Mouse (Mus musculus) hindbrain, embryonic 12.5 days (tissue): ENCODE measurements around the gene Ctnnb1. TPM values are rescaled to one million over a fixed set of nuclear protein-coding genes. Genes with fewer than 3 reads are reported as not detected.
A peak's percentile ranks its signal among the peaks of the same experiment; 100 is the strongest.

Experiments
- ATAC-seq: fragments of 200-750 bp; cut with Nextera tagmentation; 2 replicates; pipeline ENCODE4 v1.8.0; 2017; ENCODE audit warnings: moderate TSS enrichment; ENCODE audit not compliant: low FRiP score
- H3K27ac ChIP-seq: fragments of 300-500 bp; sonication (generic); 2 replicates; pipeline ENCODE4 v1.5.1; 2016; ENCODE audit warnings: mild to moderate bottlenecking
- H3K27me3 ChIP-seq: fragments of 300-500 bp; sonication (generic); 2 replicates; pipeline ENCODE4 v1.6.1; 2016; ENCODE audit warnings: mild to moderate bottlenecking
- H3K36me3 ChIP-seq: fragments of 300-500 bp; sonication (generic); 2 replicates; pipeline ENCODE4 v1.6.1; 2016; ENCODE audit warnings: mild to moderate bottlenecking
- H3K4me1 ChIP-seq: fragments of 300-500 bp; sonication (generic); 2 replicates; pipeline ENCODE4 v1.6.1; 2016
- H3K4me2 ChIP-seq: fragments of 300-500 bp; sonication (generic); replicated peaks from 2 replicates; pipeline ENCODE4 v1.6.1; 2016; ENCODE audit warnings: mild to moderate bottlenecking
- H3K4me3 ChIP-seq: fragments of 300-500 bp; sonication (generic); 2 replicates; pipeline ENCODE4 v1.5.1; 2016; ENCODE audit warnings: mild to moderate bottlenecking
- H3K9ac ChIP-seq: fragments of 300-500 bp; sonication (generic); 2 replicates; pipeline ENCODE4 v1.6.1; 2016; ENCODE audit warnings: mild to moderate bottlenecking, moderate library complexity
- H3K9me3 ChIP-seq: fragments of 300-500 bp; sonication (generic); replicated peaks from 2 replicates; pipeline ENCODE4 v1.6.1; 2016; ENCODE audit warnings: mild to moderate bottlenecking
- WGBS: fragments of 180-500 bp; shearing (Covaris S2); methylation state at CpG from one replicate; pipeline ENCODE4 v1.1.7; 2016; 5-methylcytosine and 5-hydroxymethylcytosine counted together
- microRNA-seq: library from miRNA; unstranded; fragments of <30 nt; microRNA quantifications from one replicate; pipeline ENCODE4, GENCODE M21; 2017
- polyA plus RNA-seq: library from polyadenylated mRNA; unstranded; fragments of >200 nt; fragmentation: Nextera tagmentation; extraction: Ambion mirVana; gene quantifications from 2 replicates; pipeline ENCODE4 v1.2.1, GENCODE M21; 2016

Ctnnb1 gene
- polyA plus RNA-seq, 1 experiment from 2014 or later: 677 TPM

GRCm38 (mm10) chr9:120991801-120992200 is 62.8 kb downstream of the Ctnnb1 start:
- H3K36me3 ChIP-seq: no peaks in the 10 kb centered on the region
- no peak overlapping the region for H3K4me3 ChIP-seq
- no peaks in the 10 kb centered on the region for H3K27me3 ChIP-seq
- no peak overlapping the region for H3K27ac ChIP-seq
- no peak overlapping the region for H3K4me2 ChIP-seq
- H3K9me3 ChIP-seq: no peaks in the 10 kb centered on the region
- peaks cover 47% of the 10 kb centered on the region for H3K4me1 ChIP-seq
- 77% methylated on average over 2 of the region's 2 CpGs for WGBS
- H3K9ac ChIP-seq: no peak overlapping the region
- ATAC-seq: no peak

GRCm38 (mm10) chr9:120993004-120993403 is 64.0 kb downstream of the Ctnnb1 start:
- no peak overlapping the region for H3K4me2 ChIP-seq
- H3K9me3 ChIP-seq: no peaks in the 10 kb centered on the region
- H3K9ac ChIP-seq: no peak overlapping the region
- no peaks in the 10 kb centered on the region for H3K27me3 ChIP-seq
- 44% methylated on average over 10 of the region's 10 CpGs for WGBS
- H3K36me3 ChIP-seq: no peaks in the 10 kb centered on the region
- peak overlapping the region; percentile 49; the same call in 1 of the 2 replicates for H3K27ac ChIP-seq
- peaks cover 39% of the 10 kb centered on the region for H3K4me1 ChIP-seq
- H3K4me3 ChIP-seq: no peak overlapping the region
- ATAC-seq: 0 out of 2 replicates have a peak, but pooled peaks have one; percentile 41

- H3K4me2 ChIP-seq: no peak overlapping the region
- H3K4me1 ChIP-seq: peaks cover 38% of the 10 kb centered on the region
- H3K4me3 ChIP-seq: no peak overlapping the region
- H3K27ac ChIP-seq: no peak overlapping the region
- H3K9me3 ChIP-seq: no peaks in the 10 kb centered on the region
- H3K36me3 ChIP-seq: no peaks in the 10 kb centered on the region
- no peak overlapping the region for H3K9ac ChIP-seq
- H3K27me3 ChIP-seq: no peaks in the 10 kb centered on the region
- no peak for ATAC-seq
- WGBS: 71% methylated on average over 15 of the region's 15 CpGs
These were observed 65.5 kb downstream of the Ctnnb1 start for GRCm38 (mm10) chr9:120994223-120995155.

DNA sequence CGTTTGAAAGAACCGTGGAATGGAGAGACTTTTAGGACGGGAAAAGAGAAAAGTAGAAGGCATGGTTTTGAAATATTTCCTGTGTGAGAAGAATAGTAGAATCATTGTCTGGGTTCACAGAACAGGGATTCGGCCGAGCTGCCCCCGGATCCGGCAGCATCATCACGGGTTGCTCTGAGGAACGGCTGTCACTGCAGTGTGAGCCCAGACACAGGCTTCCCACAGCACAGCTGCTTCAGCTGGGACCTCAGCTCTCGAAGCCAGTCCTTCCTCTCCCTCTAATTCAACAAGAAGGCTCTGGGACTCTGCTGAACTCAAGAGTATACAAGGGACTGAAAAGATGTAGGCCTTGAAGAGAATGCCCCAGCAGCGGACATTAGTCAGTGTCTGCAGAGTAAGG is 69.7 kb downstream of the Ctnnb1 start:
- no peaks in the 10 kb centered on the region for H3K36me3 ChIP-seq
- 81% methylated on average over 11 of the region's 11 CpGs for whole genome bisulfite sequencing
- H3K9ac ChIP-seq: no peak overlapping the region
- no peaks in the 10 kb centered on the region for H3K27me3 ChIP-seq
- no peak overlapping the region for H3K4me3 ChIP-seq
- no peak overlapping the region for H3K4me2 ChIP-seq
- no peak for ATAC-seq
- H3K4me1 ChIP-seq: peaks cover 20% of the 10 kb centered on the region
- no peak overlapping the region for H3K27ac ChIP-seq
- no peaks in the 10 kb centered on the region for H3K9me3 ChIP-seq

GRCm38 (mm10) chr9:121000641-121001320 is 71.8 kb downstream of the Ctnnb1 start:
- Histone ChIP-seq H3K27ac (no peak overlapping the region), H3K27me3 (no peaks in the 10 kb centered on the region), H3K4me3 (no peak overlapping the region), H3K9me3 (no peaks in the 10 kb centered on the region), H3K4me1 (0 out of 2 replicates have a peak, but pooled peaks cover 5% of the 10 kb centered on the region), H3K36me3 (no peaks in the 10 kb centered on the region), H3K9ac (no peak overlapping the region), H3K4me2 (no peak overlapping the region)
- no peak for ATAC-seq
- 72% methylated on average over 7 of the region's 7 CpGs for WGBS

GRCm38 (mm10) chr9:121001681-121002540 is 72.9 kb downstream of the Ctnnb1 start:
- Histone ChIP-seq H3K9me3 (no peaks in the 10 kb centered on the region), H3K4me2 (no peak overlapping the region), H3K27me3 (no peaks in the 10 kb centered on the region), H3K4me3 (no peak overlapping the region), H3K36me3 (no peaks in the 10 kb centered on the region), H3K27ac (no peak overlapping the region), H3K4me1 (0 out of 2 replicates have a peak, but pooled peaks cover 5% of the 10 kb centered on the region), H3K9ac (no peak overlapping the region)
- 77% methylated on average over 15 of the region's 15 CpGs for WGBS
- no peak for ATAC-seq

DNA sequence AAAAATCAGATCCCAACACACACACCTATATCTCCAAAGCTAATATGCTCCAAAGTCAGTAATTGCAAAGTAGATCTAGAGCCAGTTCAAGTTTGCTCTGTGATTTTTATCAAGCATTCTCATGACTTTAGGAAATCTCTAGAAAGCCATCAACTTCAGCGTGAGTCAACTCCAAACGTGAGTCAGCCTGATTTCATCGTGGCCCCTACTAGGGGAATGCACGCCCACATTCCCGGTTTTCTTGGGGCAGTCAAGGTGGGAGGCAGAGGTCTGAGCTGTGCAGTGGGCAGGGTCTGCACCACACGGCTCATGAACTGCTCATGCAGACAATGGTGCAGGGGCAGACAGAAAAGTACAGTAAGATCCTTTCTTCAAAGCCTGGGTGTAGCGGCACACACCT is 76.9 kb downstream of the Ctnnb1 start:
- Histone ChIP-seq H3K36me3 (no peaks in the 10 kb centered on the region), H3K9ac (no peak overlapping the region), H3K27me3 (no peaks in the 10 kb centered on the region), H3K4me1 (0 out of 2 replicates have a peak, but pooled peaks cover 2% of the 10 kb centered on the region), H3K4me2 (no peak overlapping the region), H3K27ac (no peak overlapping the region), H3K4me3 (no peak overlapping the region), H3K9me3 (no peaks in the 10 kb centered on the region)
- no peak for ATAC-seq
- WGBS: 83% methylated on average over 7 of the region's 7 CpGs

Small RNAs within 50 kb of the gene (microRNA-seq; reads per million reads assigned to microRNA genes)
- gene Mir7090: not detected
